Mouse (Mus musculus): ENCODE measurements at regions not wholly inside any gene's neighbourhood (a gene's known extent, or its start where the extent isn't known, plus 50 kb on each side); places are given as distances from the start of the nearest gene placed in this dataset.

GRCm38 (mm10) chr11:89932231-89932865 lies 70.3 kb downstream of the Pctp start:
- no peak for DNase-seq (ENCODE audit: low spot score)

GRCm38 (mm10) chr11:89929115-89929988 lies 73.3 kb downstream of the Pctp start:
- DNase-seq (ENCODE audit: low spot score) = no peak

- DNase-seq (ENCODE audit: low spot score) = no peak
Observed at GRCm38 (mm10) chr11:89927483-89928156, 75.1 kb downstream of the Pctp start.

GRCm38 (mm10) chr11:89922551-89922950 lies 80.1 kb downstream of the Pctp start:
- no peak for DNase-seq (ENCODE audit: low spot score)

- DNase-seq (ENCODE audit: low spot score) = peak; percentile 44
Observed at GRCm38 (mm10) chr11:89921146-89921545, 81.5 kb downstream of the Pctp start.

GRCm38 (mm10) chr11:89915795-89916194 lies 86.9 kb downstream of the Pctp start:
- no peak for DNase-seq (ENCODE audit: low spot score)

GRCm38 (mm10) chr11:89914577-89914976 lies 88.1 kb downstream of the Pctp start:
- no peak for DNase-seq (ENCODE audit: low spot score)

- no peak for DNase-seq (ENCODE audit: low spot score)
Observed at GRCm38 (mm10) chr11:89901241-89901740, 101.4 kb downstream of the Pctp start.

- no peak for DNase-seq (ENCODE audit: low spot score)
Observed at GRCm38 (mm10) chr11:89898516-89898915, 104.2 kb downstream of the Pctp start.

- no peak for DNase-seq (ENCODE audit: low spot score)
Observed at GRCm38 (mm10) chr11:89896854-89897253, 105.8 kb downstream of the Pctp start.

GRCm38 (mm10) chr11:89871587-89871986 lies 94.1 kb upstream of the Ankfn1 start:
- no peak for DNase-seq (ENCODE audit: low spot score)

- no peak for DNase-seq (ENCODE audit: low spot score)
Observed at GRCm38 (mm10) chr11:89867575-89867974, 90.1 kb upstream of the Ankfn1 start.

GRCm38 (mm10) chr11:89856184-89856769 lies 78.8 kb upstream of the Ankfn1 start:
- DNase-seq (ENCODE audit: low spot score) = no peak

- DNase-seq (ENCODE audit: low spot score) = no peak
Observed at GRCm38 (mm10) chr11:89841853-89842252, 64.4 kb upstream of the Ankfn1 start.

GRCm38 (mm10) chr11:89839671-89840327 lies 62.3 kb upstream of the Ankfn1 start:
- peak; percentile 6 for DNase-seq (ENCODE audit: low spot score)

GRCm38 (mm10) chr11:89837995-89838394 lies 60.5 kb upstream of the Ankfn1 start:
- DNase-seq (ENCODE audit: low spot score) = no peak

GRCm38 (mm10) chr11:89836897-89837296 lies 59.4 kb upstream of the Ankfn1 start:
- DNase-seq (ENCODE audit: low spot score) = no peak

- DNase-seq (ENCODE audit: low spot score) = no peak
Observed at GRCm38 (mm10) chr11:89834068-89834467, 56.6 kb upstream of the Ankfn1 start.

GRCm38 (mm10) chr11:89831577-89832110 lies 54.2 kb upstream of the Ankfn1 start:
- DNase-seq (ENCODE audit: low spot score) = no peak
